Mouse (Mus musculus) embryonic facial prominence, embryonic 10.5 days (tissue): ENCODE measurements around the gene Tmem56. TPM values are rescaled to one million over a fixed set of nuclear protein-coding genes. Genes with fewer than 3 reads are reported as not detected.

Experiments used
- DNase-seq: peaks from one replicate; pipeline ENCODE4 v3.0.0-alpha.2; 2017; ENCODE audit warnings: low spot score
- H3K27ac ChIP-seq: fragments of 300-500 bp; sonication (generic); replicated peaks from 2 replicates; pipeline ENCODE4 v1.5.1; 2016; ENCODE audit warnings: mild to moderate bottlenecking
- H3K27me3 ChIP-seq: fragments of 300-500 bp; sonication (generic); replicated peaks from 2 replicates; pipeline ENCODE4 v1.6.1; 2016; ENCODE audit warnings: low read depth, mild to moderate bottlenecking; ENCODE audit not compliant: poor library complexity, severe bottlenecking
- H3K36me3 ChIP-seq: fragments of 300-500 bp; sonication (generic); replicated peaks from 2 replicates; pipeline ENCODE4 v1.6.1; 2016; ENCODE audit warnings: mild to moderate bottlenecking, moderate library complexity
- H3K4me1 ChIP-seq: fragments of 300-500 bp; sonication (generic); 2 replicates; pipeline ENCODE4 v1.6.1; 2016
- H3K4me3 ChIP-seq: fragments of 300-500 bp; sonication (generic); 2 replicates; pipeline ENCODE4 v1.5.1; 2016; ENCODE audit warnings: mild to moderate bottlenecking, moderate library complexity
- H3K9me3 ChIP-seq: fragments of 300-500 bp; sonication (generic); 2 replicates; pipeline ENCODE4 v1.6.1; 2016; ENCODE audit warnings: mild to moderate bottlenecking
- WGBS: fragments of 180-500 bp; shearing (Covaris S2); methylation state at CpG from one replicate; pipeline ENCODE4 v1.1.7; 2016; 5-methylcytosine and 5-hydroxymethylcytosine counted together
- polyA plus RNA-seq: library from polyadenylated mRNA; unstranded; fragments of >200 nt; fragmentation: Nextera tagmentation; extraction: Ambion mirVana; gene quantifications from 2 replicates; pipeline ENCODE4 v1.2.1, GENCODE M21; 2016

Tmem56 gene
- polyA plus RNA-seq, 1 experiment from 2014 or later = 0.81 TPM

- Histone ChIP-seq H3K9me3 (no peaks in the 10 kb centered on the region), H3K4me1 (no peaks in the 10 kb centered on the region), H3K4me3 (no peak overlapping the region), H3K36me3 (no peaks in the 10 kb centered on the region), H3K27ac (no peak overlapping the region), H3K27me3 (no peaks in the 10 kb centered on the region)
- 45% methylated on average over 1 of the region's 1 CpGs for WGBS
- no peak for DNase-seq
These were observed 70.7 kb downstream of the Tmem56 start for GRCm38 (mm10) chr3:121212156-121212555.

DNA sequence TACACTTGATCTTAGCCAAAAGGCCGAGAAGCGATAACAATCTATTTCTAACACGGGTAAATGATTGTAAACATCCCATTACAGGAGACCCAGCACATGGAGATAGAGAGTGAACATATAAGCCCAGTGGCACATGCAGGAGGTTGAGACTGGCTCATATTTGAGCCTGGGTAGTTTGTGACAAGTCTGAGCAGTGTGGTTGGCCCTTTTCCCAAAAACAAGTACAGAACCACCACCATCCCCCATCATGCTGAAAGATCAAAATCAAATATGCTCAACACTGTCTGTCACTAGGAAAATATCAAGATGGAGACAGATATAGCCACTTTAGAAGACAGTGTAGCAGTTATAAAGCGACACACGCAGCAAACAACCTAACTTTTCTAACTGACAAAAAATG, 73.9 kb downstream of the Tmem56 start:
- DNase-seq = no peak
- H3K36me3 ChIP-seq = no peaks in the 10 kb centered on the region
- 92% methylated on average over 5 of the region's 5 CpGs for WGBS
- H3K9me3 ChIP-seq = no peaks in the 10 kb centered on the region
- no peak overlapping the region for H3K27ac ChIP-seq
- no peaks in the 10 kb centered on the region for H3K27me3 ChIP-seq
- no peak overlapping the region for H3K4me3 ChIP-seq
- no peaks in the 10 kb centered on the region for H3K4me1 ChIP-seq

GRCm38 (mm10) chr3:121206202-121206882, 76.6 kb downstream of the Tmem56 start:
- H3K27me3 ChIP-seq = no peaks in the 10 kb centered on the region
- H3K4me3 ChIP-seq = no peak overlapping the region
- 87% methylated on average over 19 of the region's 19 CpGs for WGBS
- no peak for DNase-seq
- H3K27ac ChIP-seq = no peak overlapping the region
- H3K9me3 ChIP-seq = no peaks in the 10 kb centered on the region
- H3K36me3 ChIP-seq = no peaks in the 10 kb centered on the region
- H3K4me1 ChIP-seq = no peaks in the 10 kb centered on the region

- H3K27ac ChIP-seq = no peak overlapping the region
- H3K4me3 ChIP-seq = no peak overlapping the region
- 90% methylated on average over 2 of the region's 2 CpGs for WGBS
These were observed 80.3 kb downstream of the Tmem56 start for GRCm38 (mm10) chr3:121202638-121203037.

GRCm38 (mm10) chr3:121201012-121201747, 81.7 kb downstream of the Tmem56 start:
- no peak for DNase-seq
- 73% methylated on average over 11 of the region's 11 CpGs for WGBS
- H3K4me3 ChIP-seq = no peak overlapping the region

More at GRCm38 (mm10) chr3:121202638-121203037, 80.3 kb downstream of the Tmem56 start:
- Histone ChIP-seq H3K27me3 (no peaks in the 10 kb centered on the region), H3K9me3 (no peaks in the 10 kb centered on the region), H3K36me3 (no peaks in the 10 kb centered on the region), H3K4me1 (peaks cover 3% of the 10 kb centered on the region; the same call in 1 of the 2 replicates)
- no peak for DNase-seq

GRCm38 (mm10) chr3:121189199-121189598, 93.7 kb downstream of the Tmem56 start:
- Histone ChIP-seq H3K4me3 (no peak overlapping the region), H3K27ac (no peak overlapping the region), H3K4me1 (no peaks in the 10 kb centered on the region), H3K9me3 (no peaks in the 10 kb centered on the region), H3K36me3 (no peaks in the 10 kb centered on the region), H3K27me3 (no peaks in the 10 kb centered on the region)
- WGBS = 91% methylated on average over 2 of the region's 2 CpGs
- no peak for DNase-seq

More at GRCm38 (mm10) chr3:121201012-121201747, 81.7 kb downstream of the Tmem56 start:
- no peaks in the 10 kb centered on the region for H3K36me3 ChIP-seq
- no peaks in the 10 kb centered on the region for H3K9me3 ChIP-seq
- H3K27ac ChIP-seq = no peak overlapping the region
- H3K27me3 ChIP-seq = no peaks in the 10 kb centered on the region
- peaks cover 3% of the 10 kb centered on the region; the same call in 1 of the 2 replicates for H3K4me1 ChIP-seq

DNA sequence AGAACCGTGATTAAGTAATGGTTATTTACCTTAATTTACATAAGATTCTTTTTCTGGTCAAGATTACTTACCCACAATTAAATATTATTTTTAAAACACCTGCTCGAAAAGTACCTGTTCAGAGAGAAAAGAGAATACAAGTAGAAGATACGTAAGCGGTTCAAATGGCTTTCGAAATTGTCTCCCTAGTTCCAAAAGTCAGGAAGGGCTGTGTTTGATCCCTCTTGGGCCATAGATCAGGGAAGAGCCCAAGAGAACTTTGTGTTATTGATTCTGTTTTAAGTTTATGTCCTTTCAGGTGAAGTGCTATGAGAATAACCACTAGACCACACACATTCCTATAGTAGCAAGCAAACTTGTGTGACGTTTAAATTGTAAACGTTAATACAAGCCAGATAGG, 95.4 kb downstream of the Tmem56 start:
- no peak overlapping the region for H3K27ac ChIP-seq
- no peaks in the 10 kb centered on the region for H3K36me3 ChIP-seq
- H3K9me3 ChIP-seq = no peaks in the 10 kb centered on the region
- H3K27me3 ChIP-seq = no peaks in the 10 kb centered on the region
- DNase-seq = no peak
- no peaks in the 10 kb centered on the region for H3K4me1 ChIP-seq
- H3K4me3 ChIP-seq = no peak overlapping the region
- 91% methylated on average over 7 of the region's 7 CpGs for WGBS

- Histone ChIP-seq H3K36me3 (no peaks in the 10 kb centered on the region), H3K27ac (no peak overlapping the region), H3K4me1 (no peaks in the 10 kb centered on the region), H3K9me3 (no peaks in the 10 kb centered on the region), H3K27me3 (no peaks in the 10 kb centered on the region), H3K4me3 (no peak overlapping the region)
- no peak for DNase-seq
- WGBS = 89% methylated on average over 3 of the region's 3 CpGs
These were observed 96.0 kb downstream of the Tmem56 start for GRCm38 (mm10) chr3:121186925-121187324.

DNA sequence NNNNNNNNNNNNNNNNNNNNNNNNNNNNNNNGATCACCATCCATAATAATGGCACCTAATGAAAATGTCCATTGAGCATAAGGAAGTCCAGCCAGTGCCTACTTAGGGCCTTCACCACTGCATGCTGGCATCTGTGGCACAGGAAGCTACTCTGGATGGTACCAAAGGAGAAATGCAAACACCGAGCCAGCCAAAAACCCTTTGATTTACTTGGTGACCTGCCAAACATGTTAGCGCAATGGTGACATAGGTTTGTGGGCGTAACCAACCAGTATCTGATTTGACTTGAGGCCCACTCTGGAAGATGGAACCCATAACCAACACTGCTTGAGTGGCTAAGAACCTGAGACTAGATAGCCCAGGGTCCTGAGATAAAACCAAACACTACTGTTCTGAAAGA, 97.7 kb downstream of the Tmem56 start:
- no peak for DNase-seq
- H3K27me3 ChIP-seq = no peaks in the 10 kb centered on the region
- WGBS = 96% methylated on average over 3 of the region's 3 CpGs
- no peak overlapping the region for H3K27ac ChIP-seq
- H3K36me3 ChIP-seq = no peaks in the 10 kb centered on the region
- no peaks in the 10 kb centered on the region for H3K4me1 ChIP-seq
- H3K9me3 ChIP-seq = no peaks in the 10 kb centered on the region
- H3K4me3 ChIP-seq = no peak overlapping the region

DNA sequence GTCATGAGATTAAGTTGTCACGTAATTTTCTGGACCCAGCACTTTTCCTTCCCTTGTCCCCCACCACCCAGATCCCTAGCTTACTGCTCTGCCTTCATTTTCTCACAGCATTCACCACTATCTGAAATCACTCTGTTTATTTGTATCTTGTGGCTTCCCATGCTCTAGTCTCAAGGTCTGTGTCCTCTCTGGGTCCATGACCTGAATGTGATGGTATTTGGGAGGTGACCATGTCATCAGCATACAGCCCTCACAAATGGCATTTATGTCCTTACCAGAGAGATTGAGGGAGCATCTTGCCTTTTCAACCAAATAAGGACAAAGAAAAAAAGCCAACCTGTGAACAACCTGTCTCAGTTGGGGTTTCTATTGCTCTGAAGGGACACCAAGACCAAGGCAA, 106.9 kb downstream of the Tmem56 start:
- Histone ChIP-seq H3K36me3 (no peaks in the 10 kb centered on the region), H3K4me1 (peaks cover 6% of the 10 kb centered on the region; the same call in 1 of the 2 replicates), H3K27ac (no peak overlapping the region), H3K4me3 (no peak overlapping the region), H3K9me3 (no peaks in the 10 kb centered on the region), H3K27me3 (no peaks in the 10 kb centered on the region)
- no peak for DNase-seq
- 85% methylated on average over 1 of the region's 1 CpGs for WGBS

- 83% methylated on average over 9 of the region's 9 CpGs for whole genome bisulfite sequencing
- DNase-seq = no peak
- Histone ChIP-seq H3K36me3 (no peaks in the 10 kb centered on the region), H3K4me3 (no peak overlapping the region), H3K27me3 (no peaks in the 10 kb centered on the region), H3K4me1 (peaks cover 19% of the 10 kb centered on the region), H3K9me3 (no peaks in the 10 kb centered on the region), H3K27ac (no peak overlapping the region)
These were observed 108.5 kb downstream of the Tmem56 start for GRCm38 (mm10) chr3:121174248-121174945.

DNA sequence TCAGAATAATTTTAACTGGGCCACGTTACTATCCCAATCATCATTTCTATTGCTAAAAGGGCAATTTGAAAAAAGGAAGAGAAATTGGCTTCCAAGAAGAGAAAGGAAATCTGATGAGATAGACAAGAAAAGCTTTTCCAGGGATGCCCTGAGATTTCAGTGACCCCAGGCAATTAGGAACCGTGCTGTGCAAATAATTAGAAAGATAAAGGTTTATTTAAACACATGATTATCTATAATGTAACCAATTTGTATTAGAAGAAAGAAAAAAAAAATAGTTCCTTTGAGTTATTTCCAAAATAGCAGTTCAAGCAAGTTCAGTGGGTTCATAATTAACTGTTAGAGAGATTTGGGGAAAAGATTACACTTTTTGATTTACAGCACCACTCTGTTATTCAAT, 110.2 kb downstream of the Tmem56 start:
- Histone ChIP-seq H3K4me1 (peaks cover 22% of the 10 kb centered on the region), H3K4me3 (no peak overlapping the region), H3K27ac (no peak overlapping the region), H3K9me3 (no peaks in the 10 kb centered on the region), H3K27me3 (no peaks in the 10 kb centered on the region), H3K36me3 (no peaks in the 10 kb centered on the region)
- 73% methylated on average over 2 of the region's 2 CpGs for WGBS
- DNase-seq = no peak
